Mouse (Mus musculus) WW6 (cell line): ENCODE measurements around the gene Zswim9.
"Not testable (repeated sequence)": the region's sequence is repeated elsewhere in the genome, so short reads cannot be mapped to it uniquely, and the experiment has no call there.

Experiments used
- DNase-seq: peaks from one replicate; pipeline ENCODE4 v3.0.0-alpha.2; 2013; ENCODE audit warnings: low read depth, low spot score

The Zswim9 gene

GRCm38 (mm10) chr7:13278308-13278891 is at the start of gene Zswim9:
Gene Zswim9, minus strand, starts transcription at chr7:13278721.
- DNase-seq = peak; percentile 85

GRCm38 (mm10) chr7:13324316-13324715 is 45.8 kb upstream of the Zswim9 start, which contains the start of gene Pla2g4c:
Gene Pla2g4c, plus strand, starts transcription at chr7:13324655.
- DNase-seq = no peak

- no peak for DNase-seq
These were observed 42.9 kb upstream of the Zswim9 start for GRCm38 (mm10) chr7:13321424-13321823.

- no peak for DNase-seq
These were observed 35.6 kb upstream of the Zswim9 start for GRCm38 (mm10) chr7:13314095-13314597.

GRCm38 (mm10) chr7:13311401-13311800 is 32.9 kb upstream of the Zswim9 start:
- no peak for DNase-seq

- DNase-seq = no peak
These were observed 32.1 kb upstream of the Zswim9 start for GRCm38 (mm10) chr7:13310493-13311199.

GRCm38 (mm10) chr7:13309407-13309806 is 30.9 kb upstream of the Zswim9 start:
- DNase-seq = no peak

- no peak for DNase-seq
These were observed 24.9 kb upstream of the Zswim9 start for GRCm38 (mm10) chr7:13303372-13303771.

- no peak for DNase-seq
These were observed 24.3 kb upstream of the Zswim9 start for GRCm38 (mm10) chr7:13302780-13303179.

GRCm38 (mm10) chr7:13301643-13302042 is 23.1 kb upstream of the Zswim9 start:
- DNase-seq = no peak

- DNase-seq = no peak
These were observed 20.3 kb upstream of the Zswim9 start for GRCm38 (mm10) chr7:13298821-13299220.

- DNase-seq = peak; percentile 43
These were observed 19.1 kb upstream of the Zswim9 start for GRCm38 (mm10) chr7:13297636-13298035.

- DNase-seq = no peak
These were observed 16.7 kb upstream of the Zswim9 start for GRCm38 (mm10) chr7:13295256-13295655.

GRCm38 (mm10) chr7:13293878-13294855 is 15.6 kb upstream of the Zswim9 start:
- DNase-seq = no peak

GRCm38 (mm10) chr7:13291370-13291769 is 12.8 kb upstream of the Zswim9 start:
- DNase-seq = no peak

- DNase-seq = no peak
These were observed 11.6 kb upstream of the Zswim9 start for GRCm38 (mm10) chr7:13290041-13290675.

- DNase-seq = no peak
These were observed 10.1 kb upstream of the Zswim9 start for GRCm38 (mm10) chr7:13288621-13289020.

GRCm38 (mm10) chr7:13278957-13279356 is 436 bp upstream of the Zswim9 start:
- not testable (repeated sequence) for DNase-seq

GRCm38 (mm10) chr7:13277833-13278232 is 688 bp downstream of the Zswim9 start:
- DNase-seq = no peak

GRCm38 (mm10) chr7:13277081-13277480 is 1.4 kb downstream of the Zswim9 start, which contains the start of gene Lig1:
Gene Lig1, plus strand, starts transcription at chr7:13277283.
- DNase-seq = no peak

- no peak for DNase-seq
These were observed 6.8 kb downstream of the Zswim9 start for GRCm38 (mm10) chr7:13271704-13272103.
